Mouse (Mus musculus): ENCODE measurements at regions not wholly inside any gene's neighbourhood (a gene's known extent, or its start where the extent isn't known, plus 50 kb on each side); places are given as distances from the start of the nearest gene placed in this dataset.

DNA sequence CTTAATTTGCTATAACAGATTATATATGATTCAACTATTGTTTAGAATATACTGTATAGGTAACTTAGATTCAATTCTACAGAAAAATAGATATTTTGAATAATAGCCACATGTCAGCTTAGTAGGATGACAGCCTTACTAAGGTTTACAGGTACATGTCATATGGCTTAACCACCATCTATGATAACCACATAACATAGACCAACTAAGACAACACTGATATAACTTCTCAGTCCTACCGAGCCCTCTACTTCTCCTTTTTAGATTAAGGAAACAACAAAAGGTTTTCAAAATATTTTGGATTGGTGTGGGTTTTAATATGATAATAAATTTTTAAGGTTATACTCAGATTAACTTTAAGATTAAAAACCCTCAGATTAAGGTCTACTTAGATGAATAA lies 977.4 kb downstream of the 4930447A16Rik start:
- no peak overlapping the region for H3K9ac ChIP-seq (ENCODE audit: low read length)
- H3K4me2 ChIP-seq (ENCODE audit: low read depth, low read length, severe bottlenecking): no peak overlapping the region
- no peak for DNase-seq (ENCODE audit: low spot score)
- no peak overlapping the region for H3K4me3 ChIP-seq (ENCODE audit: low read depth, low read length)
- no peak for ATAC-seq (replicated peaks; ENCODE audit: low FRiP score)
- H3K27me3 ChIP-seq (ENCODE audit: control insufficient read depth, insufficient read depth, low read length): no peaks in the 10 kb centered on the region
- no peaks in the 10 kb centered on the region for H3K9me3 ChIP-seq (ENCODE audit: control insufficient read depth, low read length)
- peaks cover 8% of the 10 kb centered on the region for H3K4me1 ChIP-seq (replicated peaks; ENCODE audit: control insufficient read depth, insufficient read depth, low read length)
- WGBS: 90% methylated on average over 1 of the region's 1 CpGs
- H3K27ac ChIP-seq (ENCODE audit: low read depth, low read length): no peak overlapping the region
- H3K36me3 ChIP-seq (ENCODE audit: control insufficient read depth, insufficient read depth, low read length): no peaks in the 10 kb centered on the region

DNA sequence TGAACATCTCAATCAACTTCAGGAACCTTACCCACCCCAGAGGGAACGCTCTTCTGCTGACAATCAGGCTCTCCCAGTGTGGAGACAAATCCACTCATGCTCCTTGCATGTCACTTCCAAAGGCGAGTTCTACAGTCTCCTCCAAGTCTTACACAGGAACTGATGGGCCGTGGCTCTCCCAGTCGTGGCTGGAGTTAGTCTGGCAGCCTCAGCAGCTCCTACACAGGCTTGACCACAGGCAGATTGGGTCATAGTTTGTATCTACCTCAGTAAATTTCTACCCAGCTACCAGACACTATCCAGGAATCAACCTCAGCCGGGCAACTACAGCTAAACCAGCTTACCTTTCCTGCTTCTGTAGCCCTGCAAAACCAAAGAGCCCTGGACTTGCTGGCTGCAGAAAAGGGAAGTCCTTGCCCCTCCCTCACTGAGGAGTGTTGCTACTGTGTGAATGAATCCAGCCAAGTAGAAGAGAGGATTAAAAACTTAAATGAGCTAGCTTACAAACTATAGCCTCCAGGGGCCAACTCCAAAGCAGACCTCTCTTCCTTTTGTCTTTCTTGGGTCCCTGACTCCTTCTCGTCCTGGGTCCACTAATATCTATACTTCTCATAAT lies 978.5 kb downstream of the 4930447A16Rik start:
- no peaks in the 10 kb centered on the region for H3K9me3 ChIP-seq (ENCODE audit: control insufficient read depth, low read length)
- WGBS: 22% methylated on average over 6 of the region's 6 CpGs
- H3K9ac ChIP-seq (ENCODE audit: low read length): no peak overlapping the region
- no peaks in the 10 kb centered on the region for H3K36me3 ChIP-seq (ENCODE audit: control insufficient read depth, insufficient read depth, low read length)
- H3K27me3 ChIP-seq (ENCODE audit: control insufficient read depth, insufficient read depth, low read length): no peaks in the 10 kb centered on the region
- DNase-seq (ENCODE audit: low spot score) (peak; percentile 65), ATAC-seq (replicated peaks; ENCODE audit: low FRiP score) (peak; percentile 78)
- no peak overlapping the region for H3K4me3 ChIP-seq (ENCODE audit: low read depth, low read length)
- H3K4me1 ChIP-seq (replicated peaks; ENCODE audit: control insufficient read depth, insufficient read depth, low read length): peaks cover 8% of the 10 kb centered on the region
- 0 out of 2 replicates have a peak overlapping the region, but pooled peaks have one; percentile 21 for H3K4me2 ChIP-seq (ENCODE audit: low read depth, low read length, severe bottlenecking)
- H3K27ac ChIP-seq (ENCODE audit: low read depth, low read length): no peak overlapping the region

DNA sequence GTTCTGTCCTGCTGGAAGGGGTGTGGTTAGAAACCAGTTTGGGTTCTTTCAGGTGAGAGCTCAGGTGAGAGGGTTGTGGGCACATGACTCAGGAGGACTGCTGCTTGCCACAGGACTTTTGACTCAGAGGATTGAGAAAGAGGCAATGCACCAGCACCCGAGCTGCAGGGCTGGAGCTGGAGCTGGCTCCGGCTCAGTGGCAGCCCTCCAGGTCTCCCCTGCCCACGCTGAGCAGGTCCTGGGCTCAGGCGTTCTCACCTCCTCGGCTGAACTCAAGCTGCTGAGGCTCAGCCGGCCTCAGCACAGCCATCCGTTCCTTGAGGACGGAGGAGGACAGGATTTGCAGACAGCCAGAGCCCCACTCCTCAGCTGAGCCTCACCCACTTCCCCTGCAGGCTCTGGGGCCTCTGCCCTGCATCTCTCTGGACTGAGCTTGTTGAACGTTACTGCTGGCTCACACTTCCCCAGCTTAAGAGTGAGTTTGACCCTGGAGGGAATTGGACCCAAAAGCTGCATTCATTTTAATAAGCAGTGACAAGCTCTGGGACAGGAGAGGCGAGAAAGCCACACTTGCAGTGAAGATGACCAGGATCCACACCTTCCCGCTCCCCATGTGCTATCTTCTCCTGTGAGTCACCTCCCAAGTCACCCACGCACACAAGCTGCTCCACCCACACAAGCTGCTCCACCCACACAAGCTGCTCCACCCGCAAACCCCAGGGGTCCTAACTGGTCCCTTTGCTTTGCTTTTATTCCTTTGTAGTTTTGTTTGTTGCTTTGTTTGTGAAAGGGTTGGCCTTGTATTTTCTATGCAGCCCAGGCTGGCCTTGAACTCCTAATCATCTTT lies 981.0 kb downstream of the 4930447A16Rik start:
- no peak for DNase-seq (ENCODE audit: low spot score)
- WGBS: 44% methylated on average over 13 of the region's 13 CpGs
- no peak overlapping the region for H3K4me3 ChIP-seq (ENCODE audit: low read depth, low read length)
- H3K4me1 ChIP-seq (replicated peaks; ENCODE audit: control insufficient read depth, insufficient read depth, low read length): peaks cover 8% of the 10 kb centered on the region
- H3K27me3 ChIP-seq (ENCODE audit: control insufficient read depth, insufficient read depth, low read length): no peaks in the 10 kb centered on the region
- ATAC-seq (replicated peaks; ENCODE audit: low FRiP score): no peak
- no peak overlapping the region for H3K4me2 ChIP-seq (ENCODE audit: low read depth, low read length, severe bottlenecking)
- H3K27ac ChIP-seq (ENCODE audit: low read depth, low read length): no peak overlapping the region
- no peaks in the 10 kb centered on the region for H3K9me3 ChIP-seq (ENCODE audit: control insufficient read depth, low read length)
- no peak overlapping the region for H3K9ac ChIP-seq (ENCODE audit: low read length)
- no peaks in the 10 kb centered on the region for H3K36me3 ChIP-seq (ENCODE audit: control insufficient read depth, insufficient read depth, low read length)

DNA sequence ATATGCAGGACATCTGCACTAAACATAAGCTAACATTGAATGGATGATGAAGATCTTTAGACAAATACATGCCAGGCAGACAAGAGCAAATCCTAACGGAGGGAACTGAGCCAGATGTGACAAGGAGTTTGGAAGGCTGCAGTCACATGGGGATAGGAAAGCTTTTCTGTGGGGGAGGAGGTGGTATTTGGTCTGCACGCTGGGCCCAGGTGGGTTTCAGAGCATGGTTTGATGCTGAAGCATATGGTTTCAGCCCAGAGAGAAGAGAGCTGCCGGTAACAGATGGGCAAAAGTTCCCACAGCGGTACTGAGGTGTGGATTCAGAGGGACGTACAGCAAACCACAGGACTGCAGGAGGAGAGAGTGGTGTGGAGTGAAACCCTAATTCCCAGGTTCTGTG lies 982.1 kb downstream of the 4930447A16Rik start:
- Histone ChIP-seq H3K27ac (ENCODE audit: low read depth, low read length) (no peak overlapping the region), H3K27me3 (ENCODE audit: control insufficient read depth, insufficient read depth, low read length) (no peaks in the 10 kb centered on the region), H3K4me2 (ENCODE audit: low read depth, low read length, severe bottlenecking) (no peak overlapping the region), H3K36me3 (ENCODE audit: control insufficient read depth, insufficient read depth, low read length) (no peaks in the 10 kb centered on the region), H3K4me3 (ENCODE audit: low read depth, low read length) (no peak overlapping the region), H3K4me1 (replicated peaks; ENCODE audit: control insufficient read depth, insufficient read depth, low read length) (peaks cover 8% of the 10 kb centered on the region), H3K9ac (ENCODE audit: low read length) (no peak overlapping the region), H3K9me3 (ENCODE audit: control insufficient read depth, low read length) (no peaks in the 10 kb centered on the region)
- ATAC-seq (replicated peaks; ENCODE audit: low FRiP score) (no peak), DNase-seq (ENCODE audit: low spot score) (no peak)
- WGBS: 77% methylated on average over 5 of the region's 5 CpGs

DNA sequence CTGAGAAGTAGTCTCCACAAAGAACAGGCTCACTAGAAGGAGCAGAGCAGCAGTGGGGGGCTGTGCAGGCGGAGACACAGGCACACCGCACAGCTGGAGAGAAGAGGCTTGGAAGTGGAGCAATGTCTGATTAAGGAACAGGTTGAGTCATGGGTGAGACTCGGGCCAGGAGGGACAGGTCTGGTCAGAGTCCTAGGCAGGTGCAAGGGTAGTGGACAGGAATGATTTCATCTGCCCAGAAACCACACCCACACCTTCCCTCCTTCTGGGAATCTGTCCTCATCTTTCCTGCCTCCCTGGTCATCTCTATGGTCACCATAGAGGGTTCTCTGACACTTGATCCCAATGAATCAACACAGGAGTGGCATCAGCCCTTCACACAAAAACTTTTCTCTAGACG lies 983.8 kb downstream of the 4930447A16Rik start:
- H3K27me3 ChIP-seq (ENCODE audit: control insufficient read depth, insufficient read depth, low read length): no peaks in the 10 kb centered on the region
- no peak overlapping the region for H3K4me2 ChIP-seq (ENCODE audit: low read depth, low read length, severe bottlenecking)
- no peaks in the 10 kb centered on the region for H3K9me3 ChIP-seq (ENCODE audit: control insufficient read depth, low read length)
- no peak overlapping the region for H3K4me3 ChIP-seq (ENCODE audit: low read depth, low read length)
- H3K36me3 ChIP-seq (ENCODE audit: control insufficient read depth, insufficient read depth, low read length): no peaks in the 10 kb centered on the region
- 74% methylated on average over 4 of the region's 4 CpGs for WGBS
- no peak for DNase-seq (ENCODE audit: low spot score)
- no peak overlapping the region for H3K27ac ChIP-seq (ENCODE audit: low read depth, low read length)
- H3K4me1 ChIP-seq (replicated peaks; ENCODE audit: control insufficient read depth, insufficient read depth, low read length): 0 out of 2 replicates have a peak, but pooled peaks cover 3% of the 10 kb centered on the region
- H3K9ac ChIP-seq (ENCODE audit: low read length): no peak overlapping the region
- no peak for ATAC-seq (replicated peaks; ENCODE audit: low FRiP score)

DNA sequence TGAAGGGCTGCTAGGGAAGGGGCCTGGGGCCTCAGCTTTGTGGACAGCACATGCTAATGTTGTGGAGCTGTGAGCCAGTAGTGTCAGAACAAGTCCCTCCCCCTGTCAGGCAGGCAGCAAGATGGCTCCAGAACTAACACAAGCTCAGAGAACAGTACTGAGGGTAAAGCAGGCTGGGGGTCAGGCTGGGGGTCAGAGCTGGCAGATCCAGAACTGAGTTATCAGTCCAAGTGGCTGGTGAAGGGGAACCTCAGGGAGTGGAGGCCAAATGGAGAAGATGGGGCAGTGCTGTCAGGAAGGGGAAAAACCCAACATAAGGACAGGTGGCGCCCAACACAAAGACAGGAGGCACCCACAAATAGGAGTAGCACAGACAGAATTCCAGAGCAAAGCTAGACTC lies 985.1 kb downstream of the 4930447A16Rik start:
- H3K4me3 ChIP-seq (ENCODE audit: low read depth, low read length): no peak overlapping the region
- H3K4me1 ChIP-seq (replicated peaks; ENCODE audit: control insufficient read depth, insufficient read depth, low read length): 0 out of 2 replicates have a peak, but pooled peaks cover 3% of the 10 kb centered on the region
- ATAC-seq (replicated peaks; ENCODE audit: low FRiP score): no peak
- no peak overlapping the region for H3K9ac ChIP-seq (ENCODE audit: low read length)
- WGBS: 83% methylated on average over 1 of the region's 1 CpGs
- H3K9me3 ChIP-seq (ENCODE audit: control insufficient read depth, low read length): no peaks in the 10 kb centered on the region
- H3K4me2 ChIP-seq (ENCODE audit: low read depth, low read length, severe bottlenecking): no peak overlapping the region
- H3K27ac ChIP-seq (ENCODE audit: low read depth, low read length): no peak overlapping the region
- no peaks in the 10 kb centered on the region for H3K27me3 ChIP-seq (ENCODE audit: control insufficient read depth, insufficient read depth, low read length)
- H3K36me3 ChIP-seq (ENCODE audit: control insufficient read depth, insufficient read depth, low read length): no peaks in the 10 kb centered on the region
- DNase-seq (ENCODE audit: low spot score): no peak

DNA sequence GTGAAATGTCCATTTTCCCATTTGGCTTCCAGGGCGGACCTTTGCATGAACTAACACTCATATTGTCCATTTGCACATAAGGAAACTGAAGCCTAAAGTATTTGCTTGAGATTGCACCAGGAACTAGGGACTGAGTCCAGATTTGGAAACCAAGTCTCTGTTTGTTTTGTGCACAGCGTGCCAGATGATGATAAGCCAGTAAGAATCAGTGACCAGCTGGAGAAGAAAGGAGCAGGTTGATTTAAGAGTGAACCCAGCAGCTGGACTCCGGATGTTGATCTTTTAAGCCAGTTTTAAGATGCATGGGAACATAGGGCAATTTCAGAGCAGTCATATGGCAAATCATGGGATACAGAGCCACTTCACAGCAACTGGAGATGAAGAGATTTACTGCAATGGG lies 987.1 kb downstream of the 4930447A16Rik start:
- no peak overlapping the region for H3K9ac ChIP-seq (ENCODE audit: low read length)
- no peaks in the 10 kb centered on the region for H3K36me3 ChIP-seq (ENCODE audit: control insufficient read depth, insufficient read depth, low read length)
- H3K27ac ChIP-seq (ENCODE audit: low read depth, low read length): no peak overlapping the region
- no peak overlapping the region for H3K4me2 ChIP-seq (ENCODE audit: low read depth, low read length, severe bottlenecking)
- H3K9me3 ChIP-seq (ENCODE audit: control insufficient read depth, low read length): no peaks in the 10 kb centered on the region
- no peaks in the 10 kb centered on the region for H3K27me3 ChIP-seq (ENCODE audit: control insufficient read depth, insufficient read depth, low read length)
- DNase-seq (ENCODE audit: low spot score): no peak
- H3K4me1 ChIP-seq (replicated peaks; ENCODE audit: control insufficient read depth, insufficient read depth, low read length): no peaks in the 10 kb centered on the region
- WGBS: 86% methylated on average over 3 of the region's 3 CpGs
- no peak overlapping the region for H3K4me3 ChIP-seq (ENCODE audit: low read depth, low read length)
- no peak for ATAC-seq (replicated peaks; ENCODE audit: low FRiP score)

DNA sequence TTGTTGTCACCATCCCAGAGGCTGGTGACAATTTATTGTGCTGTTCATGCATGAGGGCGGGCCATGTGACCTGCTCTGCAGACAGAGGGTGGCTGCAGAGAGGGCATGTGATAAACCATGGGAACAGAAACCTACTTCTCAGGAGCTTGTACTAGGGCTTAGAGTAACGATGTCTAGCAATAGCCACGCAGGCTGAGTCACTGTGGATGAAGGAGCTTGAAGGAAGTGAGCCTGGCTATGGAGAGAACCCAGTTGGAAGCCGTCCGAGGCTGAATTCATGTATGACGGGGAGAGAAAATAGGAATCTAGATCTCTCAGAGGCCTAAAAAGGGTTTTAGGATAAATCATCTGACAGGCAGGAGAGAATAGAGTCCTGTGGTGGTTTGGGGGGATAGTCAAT lies 988.0 kb downstream of the 4930447A16Rik start:
- ATAC-seq (replicated peaks; ENCODE audit: low FRiP score): no peak

More for the DNA sequence above, 988.0 kb downstream of the 4930447A16Rik start:
- no peak overlapping the region for H3K4me2 ChIP-seq (ENCODE audit: low read depth, low read length, severe bottlenecking)
- no peaks in the 10 kb centered on the region for H3K4me1 ChIP-seq (replicated peaks; ENCODE audit: control insufficient read depth, insufficient read depth, low read length)
- no peak overlapping the region for H3K4me3 ChIP-seq (ENCODE audit: low read depth, low read length)
- no peaks in the 10 kb centered on the region for H3K36me3 ChIP-seq (ENCODE audit: control insufficient read depth, insufficient read depth, low read length)
- H3K27me3 ChIP-seq (ENCODE audit: control insufficient read depth, insufficient read depth, low read length): no peaks in the 10 kb centered on the region
- DNase-seq (ENCODE audit: low spot score): no peak
- 90% methylated on average over 6 of the region's 6 CpGs for WGBS
- no peak overlapping the region for H3K9ac ChIP-seq (ENCODE audit: low read length)
- H3K27ac ChIP-seq (ENCODE audit: low read depth, low read length): no peak overlapping the region
- no peaks in the 10 kb centered on the region for H3K9me3 ChIP-seq (ENCODE audit: control insufficient read depth, low read length)

All from forebrain, embryonic 11.5 days (tissue).